Mouse (Mus musculus) bone marrow, adult 2 months (tissue): Measurements from ENCODE around the gene Rgcc.

ENCODE experiments used
- CTCF ChIP-seq: fragments of 200-500 bp; IDR thresholded peaks from 2 replicates; pipeline ENCODE4 v1.5.1; 2011; ENCODE audit warnings: low read length, control low read depth; ENCODE audit not compliant: control insufficient read depth, insufficient read depth
- POLR2A ChIP-seq: fragments of 200-500 bp; IDR thresholded peaks from 2 replicates; pipeline ENCODE4 v1.6.1; 2011; ENCODE audit warnings: low read depth, mild to moderate bottlenecking, control low read depth, low read length, borderline replicate concordance; ENCODE audit not compliant: control insufficient read depth

DNA sequence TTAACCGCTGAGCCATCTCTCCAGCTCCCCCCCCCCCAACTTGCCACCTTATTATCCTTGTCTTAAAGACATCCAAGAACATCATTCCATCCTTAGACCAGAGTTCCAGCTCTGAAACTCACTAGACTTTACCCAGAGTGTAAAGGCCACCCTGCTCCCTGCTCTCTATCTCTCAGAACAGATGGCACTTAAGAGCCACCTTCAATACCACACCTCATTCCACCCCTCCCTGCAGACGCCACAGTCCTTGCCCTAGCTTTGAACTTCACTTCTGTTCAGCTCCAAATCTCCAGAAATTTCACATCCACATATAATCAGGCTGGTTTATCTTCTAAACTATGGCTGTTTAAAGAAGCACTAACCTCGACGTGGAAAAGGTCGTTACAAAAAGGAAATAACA lies 6.5 kb downstream of the Rgcc start:
- no peak for TF ChIP-seq CTCF
- no peak for TF ChIP-seq POLR2A
